Mouse (Mus musculus): ENCODE results near the gene Lbx2. TPM values are rescaled to one million over a fixed set of nuclear protein-coding genes. Genes with fewer than 3 reads are reported as not detected.

Gene Lbx2
- polyA plus RNA-seq, 1 experiment from 2014 or later: not detected

DNA sequence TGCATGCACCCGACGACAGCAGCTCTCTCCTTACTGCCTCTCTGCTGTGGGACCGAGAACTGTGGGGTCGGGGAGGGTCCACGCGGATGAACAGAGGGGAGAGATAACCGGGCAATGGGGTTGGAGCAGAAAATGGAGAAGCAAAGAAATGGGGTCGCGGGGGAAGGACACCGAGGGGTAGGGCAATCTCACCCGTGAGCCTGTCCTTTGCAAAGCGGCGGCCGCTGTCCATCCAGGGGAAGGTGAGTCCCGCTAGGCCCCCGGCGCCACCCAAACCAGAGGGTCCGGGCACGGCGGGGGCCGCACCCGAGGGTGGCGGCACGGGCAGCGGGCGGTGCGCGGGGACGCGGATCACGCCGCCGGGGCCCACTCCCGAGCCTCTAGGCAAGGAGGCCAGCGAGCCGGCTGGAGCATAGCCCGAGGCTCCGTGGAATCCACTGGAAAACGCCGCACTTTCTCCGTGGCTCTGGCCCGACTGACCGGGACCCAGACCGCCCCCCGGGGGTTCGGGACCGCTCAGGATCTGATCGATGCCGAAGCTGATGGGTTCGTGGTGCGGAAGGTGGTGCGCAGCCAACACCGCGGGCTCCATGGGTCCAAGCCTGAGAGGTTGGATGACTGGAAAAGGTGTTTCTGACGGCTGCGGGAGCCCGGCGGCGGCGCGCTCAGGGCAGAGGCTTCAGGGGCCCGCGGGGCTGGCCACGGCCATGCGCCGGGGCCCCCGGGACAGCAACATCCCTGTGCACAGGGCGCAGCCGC lies 16.5 kb upstream of the Lbx2 start:
- no peak overlapping the region for H3K4me3 ChIP-seq (replicated peaks; ENCODE audit: low read length)
- H3K27me3 ChIP-seq (replicated peaks; ENCODE audit: control insufficient read depth, insufficient read depth, low read length): peaks cover 79% of the 10 kb centered on the region
- no peak overlapping the region for H3K27ac ChIP-seq (ENCODE audit: low read length)
- H3K36me3 ChIP-seq (ENCODE audit: control insufficient read depth, insufficient read depth): no peaks in the 10 kb centered on the region
- peaks cover 18% of the 10 kb centered on the region for H3K4me1 ChIP-seq (replicated peaks; ENCODE audit: control insufficient read depth, insufficient read depth, low read length)
- WGBS: 1% methylated on average over 67 of the region's 69 CpGs
- ATAC-seq: peak; percentile 29
- no peaks in the 10 kb centered on the region for H3K9me3 ChIP-seq (ENCODE audit: control insufficient read depth, low read length)
- no peak overlapping the region for H3K9ac ChIP-seq (replicated peaks; ENCODE audit: low read depth, low read length)
- H3K4me2 ChIP-seq (ENCODE audit: low read length): no peak overlapping the region

DNA sequence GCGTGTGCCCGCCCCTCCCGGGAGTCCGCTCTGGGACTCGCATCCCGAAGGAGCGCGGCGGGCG lies 16.1 kb upstream of the Lbx2 start, which contains the start of gene Tlx2:
TSS of gene Tlx2 (minus strand) at position 47 of the 64 bp plus-strand sequence.
- ATAC-seq: no peak
- no peak within 1 kb of the TSS for H3K4me2 ChIP-seq (ENCODE audit: low read length)
- H3K9me3 ChIP-seq (ENCODE audit: control insufficient read depth, low read length): no peaks in the 10 kb centered on the region
- no peak within 1 kb of the TSS for H3K27ac ChIP-seq (ENCODE audit: low read length)
- no peak within 1 kb of the TSS for H3K9ac ChIP-seq (replicated peaks; ENCODE audit: low read depth, low read length)
- H3K4me1 ChIP-seq (replicated peaks; ENCODE audit: control insufficient read depth, insufficient read depth, low read length): peaks cover 18% of the 10 kb centered on the region
- H3K4me3 ChIP-seq (replicated peaks; ENCODE audit: low read length): no peak within 1 kb of the TSS
- WGBS: 0% methylated on average over 8 of the region's 10 CpGs
- H3K27me3 ChIP-seq (replicated peaks; ENCODE audit: control insufficient read depth, insufficient read depth, low read length): peaks cover 79% of the 10 kb centered on the region
- H3K36me3 ChIP-seq (ENCODE audit: control insufficient read depth, insufficient read depth): no peaks in the 10 kb centered on the region

DNA sequence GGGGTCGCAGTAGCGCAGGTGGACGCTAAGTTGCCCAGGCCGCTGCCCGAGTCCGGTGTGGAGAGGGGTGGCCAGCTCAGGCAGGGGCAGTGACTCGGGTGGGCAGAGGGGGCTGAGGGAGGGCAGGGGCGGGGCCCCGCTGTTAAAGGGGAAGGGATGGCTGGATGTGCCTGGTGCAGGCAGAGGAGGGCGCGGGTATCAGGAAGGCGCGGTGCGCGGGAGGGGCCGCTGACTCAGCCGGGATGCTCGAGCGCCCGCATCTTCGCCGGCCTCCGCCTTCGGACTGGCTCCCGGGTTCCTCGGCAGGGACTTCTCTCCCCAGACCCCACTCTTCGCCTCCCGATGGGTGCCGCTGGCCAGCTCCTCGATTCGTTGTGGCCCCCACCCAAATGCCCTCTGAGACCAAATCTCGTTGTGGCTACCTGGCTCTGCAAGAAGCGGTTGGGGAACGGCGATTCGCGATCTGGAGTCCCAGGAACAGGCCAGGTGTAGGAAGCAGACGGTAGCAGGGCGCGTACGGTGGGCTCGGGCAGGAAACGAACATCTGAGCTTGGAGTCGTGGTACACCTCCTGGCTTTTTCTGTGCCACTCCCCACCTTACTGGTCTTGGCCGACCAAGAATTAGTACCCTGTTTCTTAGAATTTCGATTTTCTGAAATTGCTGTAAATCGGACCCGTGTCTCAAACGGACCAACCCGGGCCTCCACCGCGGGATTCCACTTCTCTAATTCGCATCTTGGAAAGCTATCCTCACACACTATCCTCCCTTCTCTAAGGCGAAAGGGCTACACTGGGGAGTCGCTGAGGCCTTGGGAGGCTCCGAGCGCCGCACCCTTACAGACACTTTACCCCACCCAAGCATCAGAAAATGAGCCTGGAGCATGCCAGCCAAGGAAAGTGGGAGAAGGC lies 15.6 kb upstream of the Lbx2 start:
- Histone ChIP-seq H3K4me2 (ENCODE audit: low read length) (no peak overlapping the region), H3K27ac (ENCODE audit: low read length) (no peak overlapping the region), H3K4me1 (replicated peaks; ENCODE audit: control insufficient read depth, insufficient read depth, low read length) (peaks cover 18% of the 10 kb centered on the region), H3K27me3 (replicated peaks; ENCODE audit: control insufficient read depth, insufficient read depth, low read length) (peaks cover 80% of the 10 kb centered on the region), H3K4me3 (replicated peaks; ENCODE audit: low read length) (no peak overlapping the region), H3K9me3 (ENCODE audit: control insufficient read depth, low read length) (no peaks in the 10 kb centered on the region), H3K36me3 (ENCODE audit: control insufficient read depth, insufficient read depth) (no peaks in the 10 kb centered on the region), H3K9ac (replicated peaks; ENCODE audit: low read depth, low read length) (no peak overlapping the region)
- ATAC-seq: no peak
- WGBS: under 1% methylated on average over 51 of the region's 58 CpGs

DNA sequence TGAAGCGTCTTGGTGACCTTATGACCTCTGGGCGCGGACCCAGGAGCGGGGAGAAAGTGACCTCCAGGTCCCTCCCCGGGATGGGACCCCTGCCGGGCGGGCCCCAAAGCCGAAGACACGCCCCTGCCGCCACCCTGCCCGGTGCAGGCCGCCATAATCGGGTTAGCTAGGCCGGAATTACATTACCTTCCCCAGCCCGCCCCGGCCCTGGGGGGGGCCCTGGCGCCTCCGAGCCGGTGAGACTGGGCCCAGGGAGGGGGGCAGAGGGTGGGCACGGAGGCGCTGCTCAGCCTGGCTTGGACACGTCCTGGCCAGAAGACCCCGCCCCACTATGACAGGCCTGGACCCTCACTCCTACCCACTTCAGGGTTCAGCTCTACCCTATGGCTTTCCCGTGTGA lies 14.9 kb upstream of the Lbx2 start:
- Histone ChIP-seq H3K4me2 (ENCODE audit: low read length) (no peak overlapping the region), H3K27me3 (replicated peaks; ENCODE audit: control insufficient read depth, insufficient read depth, low read length) (peaks cover 80% of the 10 kb centered on the region), H3K27ac (ENCODE audit: low read length) (no peak overlapping the region), H3K4me1 (replicated peaks; ENCODE audit: control insufficient read depth, insufficient read depth, low read length) (peaks cover 18% of the 10 kb centered on the region), H3K9ac (replicated peaks; ENCODE audit: low read depth, low read length) (no peak overlapping the region), H3K4me3 (replicated peaks; ENCODE audit: low read length) (no peak overlapping the region), H3K36me3 (ENCODE audit: control insufficient read depth, insufficient read depth) (no peaks in the 10 kb centered on the region), H3K9me3 (ENCODE audit: control insufficient read depth, low read length) (no peaks in the 10 kb centered on the region)
- ATAC-seq: no peak
- 1% methylated on average over 23 of the region's 24 CpGs for WGBS

DNA sequence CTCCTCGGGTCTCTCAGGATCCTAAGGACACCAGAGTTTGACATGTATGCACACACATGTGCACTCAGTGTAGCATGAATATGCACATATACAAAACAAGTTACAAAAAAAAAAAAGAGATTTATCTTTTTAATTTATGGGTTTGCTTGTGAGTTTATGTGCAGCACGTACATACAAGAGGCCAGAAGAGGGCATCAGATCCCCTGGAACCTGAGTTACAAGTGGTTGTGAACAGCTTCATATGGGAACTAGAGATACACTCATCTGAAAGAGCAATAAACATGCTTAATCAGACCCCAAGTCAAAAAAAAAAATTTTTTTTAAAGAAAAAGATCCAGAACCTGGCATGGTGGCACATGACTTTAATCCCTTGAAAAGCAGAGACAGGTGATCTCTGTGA lies 11.2 kb upstream of the Lbx2 start:
- Histone ChIP-seq H3K27me3 (replicated peaks; ENCODE audit: control insufficient read depth, insufficient read depth, low read length) (peaks cover 51% of the 10 kb centered on the region), H3K4me1 (replicated peaks; ENCODE audit: control insufficient read depth, insufficient read depth, low read length) (peaks cover 27% of the 10 kb centered on the region), H3K27ac (ENCODE audit: low read length) (no peak overlapping the region), H3K9me3 (ENCODE audit: control insufficient read depth, low read length) (no peaks in the 10 kb centered on the region), H3K36me3 (ENCODE audit: control insufficient read depth, insufficient read depth) (no peaks in the 10 kb centered on the region), H3K4me3 (replicated peaks; ENCODE audit: low read length) (no peak overlapping the region), H3K4me2 (ENCODE audit: low read length) (no peak overlapping the region), H3K9ac (replicated peaks; ENCODE audit: low read depth, low read length) (no peak overlapping the region)
- no peak for ATAC-seq
- WGBS: 25% methylated on average over 2 of the region's 2 CpGs

DNA sequence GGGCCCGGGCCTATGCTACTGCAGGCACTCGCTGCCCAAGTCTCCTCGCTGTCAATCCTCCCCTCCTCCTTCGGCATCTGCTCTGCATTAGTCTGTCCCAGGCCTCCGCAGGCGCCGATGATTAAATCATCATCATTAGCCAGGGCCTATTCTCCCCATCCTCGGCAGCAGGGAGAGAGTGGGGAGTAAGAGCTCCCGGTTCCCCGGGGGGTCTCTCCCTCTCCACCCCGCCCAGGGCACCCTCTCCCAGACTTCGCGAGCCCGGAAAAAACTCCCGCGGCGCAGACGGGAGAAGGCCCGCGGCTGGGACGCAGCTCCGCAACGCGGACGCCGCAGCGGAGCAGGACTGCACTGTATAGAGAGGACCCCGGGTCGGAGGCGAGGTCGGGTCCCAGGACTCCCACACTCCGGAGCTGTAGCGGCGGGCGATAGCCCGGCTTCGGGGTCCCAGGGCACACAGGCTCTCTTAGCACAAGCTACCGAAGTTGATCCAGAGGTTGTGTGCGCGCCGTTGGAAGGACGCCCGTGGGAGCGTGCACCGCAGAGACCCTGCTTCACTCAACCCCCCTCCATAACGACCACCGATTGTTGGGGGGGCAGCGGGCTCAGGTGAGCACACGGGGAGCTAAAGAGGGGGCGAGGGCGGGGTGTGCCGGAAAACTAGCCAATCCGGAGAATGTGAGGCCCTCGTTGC lies 8.4 kb upstream of the Lbx2 start, which contains the start of gene Pcgf1:
TSS of gene Pcgf1 (plus strand) at position 240 of the 694 bp plus-strand sequence.
- H3K9me3 ChIP-seq (ENCODE audit: control insufficient read depth, low read length): no peaks in the 10 kb centered on the region
- peaks cover 8% of the 10 kb centered on the region for H3K36me3 ChIP-seq (ENCODE audit: control insufficient read depth, insufficient read depth)
- H3K4me3 ChIP-seq (replicated peaks; ENCODE audit: low read length): peak within 1 kb of the TSS; percentile 85
- H3K4me2 ChIP-seq (ENCODE audit: low read length): peak within 1 kb of the TSS; percentile 96
- H3K27me3 ChIP-seq (replicated peaks; ENCODE audit: control insufficient read depth, insufficient read depth, low read length): peaks cover 36% of the 10 kb centered on the region
- H3K9ac ChIP-seq (replicated peaks; ENCODE audit: low read depth, low read length): peak within 1 kb of the TSS; percentile 88
- peaks cover 21% of the 10 kb centered on the region for H3K4me1 ChIP-seq (replicated peaks; ENCODE audit: control insufficient read depth, insufficient read depth, low read length)
- WGBS: 0% methylated on average over 54 of the region's 54 CpGs
- ATAC-seq: peak; percentile 75
- peak within 1 kb of the TSS; percentile 94 for H3K27ac ChIP-seq (ENCODE audit: low read length)

DNA sequence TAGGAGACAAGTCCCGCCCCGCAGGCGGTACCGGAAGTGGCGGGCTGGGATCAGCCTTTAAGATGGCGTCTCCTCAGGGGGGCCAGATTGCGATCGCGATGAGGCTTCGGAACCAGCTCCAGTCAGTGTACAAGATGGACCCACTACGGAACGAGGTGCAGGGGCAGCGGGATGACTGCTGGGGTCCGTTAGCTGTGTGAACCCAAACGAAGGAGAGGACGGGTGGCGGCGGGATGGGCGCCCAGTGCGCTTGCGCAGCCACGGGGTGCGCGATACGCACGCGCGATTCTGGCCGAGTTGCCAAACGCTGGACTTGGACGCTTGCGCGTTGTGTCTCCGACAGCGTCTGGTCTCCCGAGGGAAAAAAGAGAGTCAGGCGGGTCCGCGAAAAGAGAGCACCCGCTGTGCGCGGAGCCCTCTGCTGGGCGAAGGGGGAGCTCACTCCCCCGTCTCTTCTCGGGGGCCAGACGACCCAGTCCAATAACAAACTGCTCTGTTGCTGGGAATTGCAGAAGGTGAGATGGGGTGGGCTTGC lies 7.8 kb upstream of the Lbx2 start:
- WGBS: 0% methylated on average over 46 of the region's 46 CpGs
- H3K9ac ChIP-seq (replicated peaks; ENCODE audit: low read depth, low read length): peak overlapping the region; percentile 88
- peaks cover 8% of the 10 kb centered on the region for H3K36me3 ChIP-seq (ENCODE audit: control insufficient read depth, insufficient read depth)
- peaks cover 40% of the 10 kb centered on the region for H3K27me3 ChIP-seq (replicated peaks; ENCODE audit: control insufficient read depth, insufficient read depth, low read length)
- H3K4me3 ChIP-seq (replicated peaks; ENCODE audit: low read length): peak overlapping the region; percentile 85
- H3K4me2 ChIP-seq (ENCODE audit: low read length): peak overlapping the region; percentile 84
- no peaks in the 10 kb centered on the region for H3K9me3 ChIP-seq (ENCODE audit: control insufficient read depth, low read length)
- peak overlapping the region; percentile 94 for H3K27ac ChIP-seq (ENCODE audit: low read length)
- H3K4me1 ChIP-seq (replicated peaks; ENCODE audit: control insufficient read depth, insufficient read depth, low read length): peaks cover 21% of the 10 kb centered on the region
- peak; percentile 94 for ATAC-seq

DNA sequence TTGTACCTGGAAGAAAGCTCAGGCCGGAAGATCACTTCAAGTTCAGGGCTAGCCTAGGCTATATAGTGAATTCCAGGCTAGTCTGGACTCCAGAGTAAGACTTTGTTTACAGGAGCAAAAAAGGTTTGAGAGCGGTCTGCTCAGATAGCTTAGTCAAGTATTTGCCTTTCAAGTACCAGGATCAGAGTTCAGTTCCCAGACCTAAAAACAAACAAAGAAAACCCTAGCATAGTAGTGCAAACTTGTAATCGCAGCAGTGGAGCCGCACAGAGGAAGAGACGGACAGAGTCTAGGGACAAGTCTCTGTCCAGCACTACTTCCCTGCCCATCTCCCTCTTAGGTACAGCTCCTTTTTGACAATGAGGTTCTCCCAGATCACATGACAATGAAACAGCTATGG lies 6.0 kb upstream of the Lbx2 start:
- Histone ChIP-seq H3K4me3 (replicated peaks; ENCODE audit: low read length) (no peak overlapping the region), H3K27me3 (replicated peaks; ENCODE audit: control insufficient read depth, insufficient read depth, low read length) (peaks cover 39% of the 10 kb centered on the region), H3K4me2 (ENCODE audit: low read length) (no peak overlapping the region), H3K27ac (ENCODE audit: low read length) (no peak overlapping the region), H3K4me1 (replicated peaks; ENCODE audit: control insufficient read depth, insufficient read depth, low read length) (peaks cover 21% of the 10 kb centered on the region), H3K9ac (replicated peaks; ENCODE audit: low read depth, low read length) (no peak overlapping the region), H3K9me3 (ENCODE audit: control insufficient read depth, low read length) (no peaks in the 10 kb centered on the region), H3K36me3 (ENCODE audit: control insufficient read depth, insufficient read depth) (peaks cover 8% of the 10 kb centered on the region)
- WGBS: 95% methylated on average over 5 of the region's 5 CpGs
- ATAC-seq: no peak

DNA sequence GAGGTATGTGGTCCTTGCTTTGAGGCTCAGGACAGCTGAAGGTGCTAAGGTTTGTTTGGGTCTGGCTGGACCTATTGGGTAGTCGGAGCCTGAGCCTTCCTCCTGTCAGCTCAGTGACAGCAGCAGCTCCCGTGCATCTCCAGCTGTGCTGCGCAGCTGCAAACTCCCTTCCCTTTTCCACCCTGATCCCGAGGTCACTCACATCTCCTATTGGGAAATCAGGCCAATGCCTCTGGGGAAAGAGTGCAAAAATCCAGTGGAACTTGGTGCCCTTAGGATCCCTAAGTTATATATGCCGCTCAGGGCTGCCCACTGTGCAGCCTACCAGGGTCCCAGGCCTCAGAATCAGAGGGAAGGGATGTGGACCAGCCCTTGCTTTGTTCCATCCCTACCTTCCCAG lies 2.7 kb upstream of the Lbx2 start:
- peaks cover 48% of the 10 kb centered on the region for H3K27me3 ChIP-seq (replicated peaks; ENCODE audit: control insufficient read depth, insufficient read depth, low read length)
- no peak overlapping the region for H3K4me3 ChIP-seq (replicated peaks; ENCODE audit: low read length)
- H3K36me3 ChIP-seq (ENCODE audit: control insufficient read depth, insufficient read depth): peaks cover 8% of the 10 kb centered on the region
- 6% methylated on average over 5 of the region's 5 CpGs for WGBS
- no peak overlapping the region for H3K9ac ChIP-seq (replicated peaks; ENCODE audit: low read depth, low read length)
- no peak overlapping the region for H3K27ac ChIP-seq (ENCODE audit: low read length)
- no peaks in the 10 kb centered on the region for H3K9me3 ChIP-seq (ENCODE audit: control insufficient read depth, low read length)
- ATAC-seq: no peak
- no peak overlapping the region for H3K4me2 ChIP-seq (ENCODE audit: low read length)
- H3K4me1 ChIP-seq (replicated peaks; ENCODE audit: control insufficient read depth, insufficient read depth, low read length): peaks cover 14% of the 10 kb centered on the region

Data from forebrain, embryonic 16.5 days (tissue).